Mouse (Mus musculus) ES-Bruce4 (cell line): Measurements from ENCODE around the gene Snrnp27. TPM values are rescaled to one million over a fixed set of nuclear protein-coding genes. Genes with fewer than 3 reads are reported as not detected.

Experiments used
- H3K27ac ChIP-seq: 2 replicates; pipeline ENCODE4 v1.5.1; 2012; ENCODE audit warnings: low read length, inconsistent platforms; ENCODE audit not compliant: insufficient read depth
- H3K27me3 ChIP-seq: 2 replicates; pipeline ENCODE4 v1.6.1; 2012; ENCODE audit warnings: mild to moderate bottlenecking, low read length, inconsistent platforms; ENCODE audit not compliant: control insufficient read depth, poor library complexity, insufficient read depth, severe bottlenecking
- H3K36me3 ChIP-seq: 2 replicates; pipeline ENCODE4 v1.6.1; 2012; ENCODE audit warnings: inconsistent platforms, mild to moderate bottlenecking, low read length, moderate library complexity; ENCODE audit not compliant: control insufficient read depth, poor library complexity, insufficient read depth, severe bottlenecking
- H3K4me1 ChIP-seq: one replicate; pipeline ENCODE4 v1.8.1; 2011; ENCODE audit warnings: low read length; ENCODE audit not compliant: control insufficient read depth, insufficient read depth
- H3K4me3 ChIP-seq: 2 replicates; pipeline ENCODE4 v1.5.1; 2011; ENCODE audit warnings: low read depth, mild to moderate bottlenecking, low read length
- H3K9ac ChIP-seq: 2 replicates; pipeline ENCODE4 v1.6.1; 2012; ENCODE audit warnings: low read depth, mild to moderate bottlenecking, inconsistent platforms; ENCODE audit not compliant: poor library complexity, severe bottlenecking
- H3K9me3 ChIP-seq: replicated peaks from 2 replicates; pipeline ENCODE4 v1.6.1; 2012; ENCODE audit warnings: mild to moderate bottlenecking, low read length, inconsistent platforms; ENCODE audit not compliant: control insufficient read depth, poor library complexity, insufficient read depth, severe bottlenecking
- CTCF ChIP-seq: IDR thresholded peaks from one replicate; pipeline ENCODE4 v1.8.1; 2011; ENCODE audit warnings: low read depth, low read length
- EP300 ChIP-seq: IDR thresholded peaks from 2 replicates; pipeline ENCODE4 v1.6.1; 2011; ENCODE audit warnings: low read depth, low read length; ENCODE audit not compliant: insufficient read depth
- POLR2A ChIP-seq: IDR thresholded peaks from one replicate; pipeline ENCODE4 v1.8.1; 2011; ENCODE audit warnings: low read length; ENCODE audit not compliant: insufficient read depth
- polyA plus RNA-seq: library from polyadenylated mRNA; stranded (reverse); fragments of >200 nt; gene quantifications from 2 replicates; pipeline ENCODE4 v1.2.4, GENCODE M21; 2011; ENCODE audit warnings: low read depth; ENCODE audit not compliant: missing spikeins, insufficient read depth, insufficient read length

Snrnp27 gene
- polyA plus RNA-seq, 1 experiment = 93.5 TPM

- H3K27me3 ChIP-seq = no peaks in the 10 kb centered on the region
- no peaks in the 10 kb centered on the region for H3K9me3 ChIP-seq
- H3K9ac ChIP-seq = no peak overlapping the region
- H3K36me3 ChIP-seq = peaks cover 5% of the 10 kb centered on the region; the same call in 1 of the 2 replicates
- no peak overlapping the region for H3K4me3 ChIP-seq
- TF ChIP-seq CTCF (no peak), EP300 (no peak), POLR2A (no peak)
- no peak overlapping the region for H3K27ac ChIP-seq
- no peaks in the 10 kb centered on the region for H3K4me1 ChIP-seq
These were observed 23.9 kb upstream of the Snrnp27 start for GRCm38 (mm10) chr6:86708072-86708774.

- Histone ChIP-seq H3K27me3 (no peaks in the 10 kb centered on the region), H3K27ac (no peak overlapping the region), H3K9ac (no peak overlapping the region), H3K4me3 (no peak overlapping the region), H3K4me1 (no peaks in the 10 kb centered on the region), H3K9me3 (no peaks in the 10 kb centered on the region), H3K36me3 (peaks cover 3% of the 10 kb centered on the region; the same call in 1 of the 2 replicates)
- TF ChIP-seq EP300 (no peak), CTCF (no peak), POLR2A (no peak)
These were observed 18.3 kb upstream of the Snrnp27 start for GRCm38 (mm10) chr6:86702577-86702976.

GRCm38 (mm10) chr6:86697903-86698302 is 13.6 kb upstream of the Snrnp27 start:
- no peaks in the 10 kb centered on the region for H3K36me3 ChIP-seq
- no peaks in the 10 kb centered on the region for H3K27me3 ChIP-seq
- no peak overlapping the region for H3K9ac ChIP-seq
- TF ChIP-seq CTCF = no peak
- H3K4me3 ChIP-seq = no peak overlapping the region
- H3K27ac ChIP-seq = no peak overlapping the region
- H3K9me3 ChIP-seq = no peaks in the 10 kb centered on the region
- H3K4me1 ChIP-seq = no peaks in the 10 kb centered on the region

GRCm38 (mm10) chr6:86696213-86696612 is 11.9 kb upstream of the Snrnp27 start:
- no peaks in the 10 kb centered on the region for H3K4me1 ChIP-seq
- no peak overlapping the region for H3K9ac ChIP-seq
- no peak overlapping the region for H3K4me3 ChIP-seq
- no peak overlapping the region for H3K27ac ChIP-seq
- no peaks in the 10 kb centered on the region for H3K36me3 ChIP-seq
- H3K27me3 ChIP-seq = no peaks in the 10 kb centered on the region
- no peaks in the 10 kb centered on the region for H3K9me3 ChIP-seq
- TF ChIP-seq POLR2A = no peak
- TF ChIP-seq EP300 = no peak
- no peak for TF ChIP-seq CTCF

GRCm38 (mm10) chr6:86694465-86694864 is 10.1 kb upstream of the Snrnp27 start:
- H3K27ac ChIP-seq = no peak overlapping the region
- TF ChIP-seq POLR2A (no peak), CTCF (peak; percentile 69), EP300 (no peak)
- peaks cover 2% of the 10 kb centered on the region; the same call in 1 of the 2 replicates for H3K36me3 ChIP-seq
- no peak overlapping the region for H3K9ac ChIP-seq
- H3K27me3 ChIP-seq = no peaks in the 10 kb centered on the region
- H3K9me3 ChIP-seq = no peaks in the 10 kb centered on the region
- no peak overlapping the region for H3K4me3 ChIP-seq
- H3K4me1 ChIP-seq = no peaks in the 10 kb centered on the region

GRCm38 (mm10) chr6:86689671-86690070 is 5.3 kb upstream of the Snrnp27 start:
- Histone ChIP-seq H3K27me3 (no peaks in the 10 kb centered on the region), H3K4me1 (no peaks in the 10 kb centered on the region), H3K9ac (no peak overlapping the region), H3K4me3 (no peak overlapping the region), H3K27ac (no peak overlapping the region), H3K36me3 (peaks cover 2% of the 10 kb centered on the region; the same call in 1 of the 2 replicates), H3K9me3 (no peaks in the 10 kb centered on the region)
- TF ChIP-seq EP300 = no peak
- no peak for TF ChIP-seq CTCF
- TF ChIP-seq POLR2A = no peak
